Mouse (Mus musculus) kidney, postnatal 4 days (tissue): Measurements from ENCODE around the gene Ficd.

Source experiments
- DNase-seq, 2 experiments: peaks; one replicate each; pipeline ENCODE4 v3.0.0; 2021; ENCODE audit warnings: mixed read lengths in 2 of 2

Ficd gene

DNA sequence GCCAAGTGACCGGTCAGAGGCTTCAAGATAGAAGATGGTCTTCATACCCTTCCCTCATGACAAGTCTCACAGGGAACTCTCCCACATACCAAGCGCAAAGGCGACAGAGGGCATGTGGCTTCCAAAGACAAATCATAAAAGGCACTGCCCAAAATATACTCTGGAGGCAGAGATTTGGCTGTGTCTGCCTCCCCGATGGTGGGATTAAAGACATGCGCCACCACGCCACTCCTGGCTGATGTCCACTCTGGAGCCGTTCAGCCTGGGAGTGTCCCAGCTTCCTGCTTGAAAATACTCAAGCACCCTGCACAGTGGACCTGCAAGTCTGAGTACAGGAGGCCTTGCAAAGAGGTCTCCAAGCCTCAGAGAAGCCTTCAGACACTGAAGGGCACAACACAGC is 4.4 kb upstream of the Ficd start:
- DNase-seq, result no peak

- DNase-seq, result peak; percentile 80
Observed at GRCm38 (mm10) chr5:113732182-113732581, 3.4 kb upstream of the Ficd start.

GRCm38 (mm10) chr5:113734376-113734775 is 1.2 kb upstream of the Ficd start:
- peak; percentile 24 to 46 for DNase-seq

GRCm38 (mm10) chr5:113735023-113735344 is 619 bp upstream of the Ficd start:
- DNase-seq, result no peak

DNA sequence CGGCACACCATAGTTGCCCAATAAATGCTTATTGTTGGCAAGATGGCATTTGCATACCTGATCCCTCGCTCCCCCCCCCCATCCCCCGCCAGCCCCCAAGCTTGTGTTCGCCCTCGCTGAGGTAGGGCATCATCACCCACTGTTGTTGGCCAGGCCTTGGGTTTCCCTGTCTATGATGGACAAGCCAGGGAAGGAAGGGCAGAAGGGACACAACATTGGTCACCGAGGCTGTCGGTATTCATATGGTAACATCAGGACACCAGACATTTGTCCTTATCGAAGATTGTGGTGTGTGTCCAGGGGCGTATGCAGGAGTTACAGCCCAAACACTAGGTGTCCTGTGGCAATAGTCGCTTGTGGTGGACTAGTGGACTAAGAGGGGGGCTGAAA is 505 bp downstream of the Ficd start:
- no peak for DNase-seq

GRCm38 (mm10) chr5:113736522-113737164 is 1.0 kb downstream of the Ficd start:
- DNase-seq, result peak in 1 of 2 experiments; percentile 28

DNA sequence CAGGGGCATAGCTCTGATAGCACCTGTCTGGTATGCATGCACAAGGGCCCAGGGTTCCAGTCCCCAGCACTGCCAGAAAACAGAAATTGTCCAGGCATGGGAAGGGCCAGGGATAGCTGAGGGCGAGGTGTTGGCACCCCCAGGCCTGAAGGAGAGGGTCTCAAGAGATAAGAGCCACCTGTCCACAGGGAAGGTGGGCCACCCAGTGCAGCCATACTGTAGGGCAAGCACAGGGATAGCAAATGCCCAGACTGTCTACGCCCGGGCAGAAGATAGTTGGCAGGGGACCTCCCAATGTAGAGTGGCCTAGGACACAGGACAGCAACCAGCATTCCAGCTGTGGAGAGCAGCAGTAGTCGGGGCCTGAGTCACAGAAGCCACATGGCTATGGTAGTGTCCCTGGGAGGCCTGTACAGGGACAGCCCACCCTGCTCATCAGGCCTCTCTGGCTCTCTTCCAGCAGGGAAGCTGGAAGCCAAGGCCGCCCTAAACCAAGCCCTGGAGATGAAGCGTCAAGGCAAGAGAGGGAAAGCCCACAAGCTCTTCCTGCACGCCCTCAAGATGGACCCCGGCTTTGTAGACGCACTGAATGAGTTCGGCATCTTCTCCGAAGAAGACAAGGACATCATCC is 2.1 kb downstream of the Ficd start:
- no peak for DNase-seq

DNA sequence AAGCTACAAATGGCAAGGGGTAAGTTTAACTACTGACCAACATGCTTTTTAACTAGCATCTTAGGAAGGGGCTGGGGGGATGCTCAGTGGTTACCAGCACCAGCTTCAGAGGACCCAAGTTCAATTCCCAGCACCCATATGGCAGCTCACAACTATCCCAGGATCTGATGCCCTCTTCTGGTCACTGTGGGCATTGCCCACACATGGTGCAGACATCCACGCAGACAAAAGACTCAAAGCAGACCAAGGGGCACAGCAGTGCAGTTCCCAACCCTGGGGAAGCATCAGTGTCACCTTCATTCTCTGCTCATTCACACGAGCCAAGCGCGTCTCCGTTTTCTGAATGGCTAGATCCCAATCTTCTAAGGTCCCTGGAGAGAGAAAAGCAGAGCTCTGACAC is 12.0 kb downstream of the Ficd start:
- DNase-seq, result no peak

- DNase-seq, result no peak
Observed at GRCm38 (mm10) chr5:113748556-113749331, 13.1 kb downstream of the Ficd start.

DNA sequence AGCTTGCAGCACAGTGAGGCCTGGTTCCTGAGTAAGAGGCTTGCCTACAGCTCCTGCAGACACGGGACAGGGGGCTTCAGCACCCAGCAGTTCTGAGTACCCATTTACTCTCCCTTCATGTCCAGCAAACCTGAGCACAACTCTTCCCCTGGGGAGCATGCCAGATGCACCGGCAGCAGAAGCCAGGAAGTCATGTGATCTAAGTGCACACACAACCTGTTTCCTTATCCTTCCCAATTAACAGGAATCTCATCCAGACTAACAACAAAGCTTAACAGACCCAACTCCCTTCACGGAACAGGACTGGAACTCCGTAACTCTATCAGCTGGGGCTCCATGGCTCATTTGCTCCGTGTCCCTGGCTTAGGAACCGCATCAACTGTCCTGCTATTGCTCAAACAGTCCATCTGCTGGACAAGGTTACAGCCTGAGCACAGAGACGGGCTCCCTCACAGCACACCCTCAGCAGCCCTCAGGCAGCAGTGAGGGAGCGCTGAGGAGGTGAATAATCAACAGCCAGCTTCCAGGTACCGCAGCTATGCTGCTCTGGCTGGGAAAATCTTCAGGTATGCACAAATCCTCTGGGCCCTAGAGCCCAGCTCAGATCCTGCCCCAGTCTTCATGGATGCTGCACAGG is 16.0 kb downstream of the Ficd start:
- DNase-seq, result no peak

DNA sequence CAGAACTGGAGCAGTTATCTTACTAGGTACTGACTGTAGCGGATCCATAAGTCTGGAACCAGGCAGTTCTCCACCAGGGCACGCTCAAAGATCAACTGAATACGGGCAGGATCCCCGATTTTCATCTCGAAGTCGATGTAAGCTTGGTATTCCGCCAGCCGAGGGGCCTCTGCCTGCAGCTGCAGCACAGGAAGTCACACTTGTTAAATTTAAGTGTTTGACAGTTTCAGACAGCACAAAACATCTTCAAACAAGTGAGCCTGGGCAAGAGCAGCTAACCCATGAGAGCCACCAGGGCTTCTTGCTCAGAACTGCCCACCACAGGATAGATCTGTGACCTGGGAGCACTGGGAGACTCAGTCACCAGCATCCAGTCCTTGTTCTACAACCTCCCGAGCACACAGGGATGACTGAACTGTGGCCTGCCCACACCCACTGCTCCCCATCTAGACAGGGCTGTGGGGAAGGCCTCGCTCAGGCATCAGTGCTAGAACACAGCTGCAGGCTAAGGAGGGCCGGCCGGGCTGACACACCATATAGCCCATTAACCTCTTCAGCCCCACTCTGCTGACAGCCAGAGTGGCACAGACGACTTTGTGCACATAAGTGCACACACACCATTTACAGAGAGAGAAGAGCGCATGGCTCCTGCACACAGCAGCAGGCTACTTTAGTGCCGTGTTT is 19.9 kb downstream of the Ficd start:
- DNase-seq, result no peak

- DNase-seq, result no peak
Observed at GRCm38 (mm10) chr5:113761585-113761984, 26.0 kb downstream of the Ficd start.

DNA sequence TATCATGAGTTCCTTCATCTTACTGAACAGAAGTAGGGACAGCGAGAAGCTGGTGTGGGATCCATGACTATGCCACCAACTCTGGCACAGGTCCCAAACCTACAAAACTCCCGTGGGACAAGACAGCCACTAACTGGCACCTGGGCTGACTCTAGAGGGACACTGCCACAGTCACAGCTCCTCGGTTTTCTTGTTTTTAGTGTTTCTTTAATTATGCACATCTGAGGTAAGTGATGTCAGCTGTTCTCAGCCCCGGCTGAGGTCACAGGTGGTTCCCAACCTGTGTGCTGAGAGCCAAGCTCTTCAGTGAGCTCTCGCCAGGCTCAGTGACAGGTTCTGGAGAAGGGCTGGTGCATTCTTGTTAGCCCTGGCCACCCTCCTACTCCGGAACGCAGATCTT is 28.8 kb downstream of the Ficd start:
- no peak for DNase-seq

DNA sequence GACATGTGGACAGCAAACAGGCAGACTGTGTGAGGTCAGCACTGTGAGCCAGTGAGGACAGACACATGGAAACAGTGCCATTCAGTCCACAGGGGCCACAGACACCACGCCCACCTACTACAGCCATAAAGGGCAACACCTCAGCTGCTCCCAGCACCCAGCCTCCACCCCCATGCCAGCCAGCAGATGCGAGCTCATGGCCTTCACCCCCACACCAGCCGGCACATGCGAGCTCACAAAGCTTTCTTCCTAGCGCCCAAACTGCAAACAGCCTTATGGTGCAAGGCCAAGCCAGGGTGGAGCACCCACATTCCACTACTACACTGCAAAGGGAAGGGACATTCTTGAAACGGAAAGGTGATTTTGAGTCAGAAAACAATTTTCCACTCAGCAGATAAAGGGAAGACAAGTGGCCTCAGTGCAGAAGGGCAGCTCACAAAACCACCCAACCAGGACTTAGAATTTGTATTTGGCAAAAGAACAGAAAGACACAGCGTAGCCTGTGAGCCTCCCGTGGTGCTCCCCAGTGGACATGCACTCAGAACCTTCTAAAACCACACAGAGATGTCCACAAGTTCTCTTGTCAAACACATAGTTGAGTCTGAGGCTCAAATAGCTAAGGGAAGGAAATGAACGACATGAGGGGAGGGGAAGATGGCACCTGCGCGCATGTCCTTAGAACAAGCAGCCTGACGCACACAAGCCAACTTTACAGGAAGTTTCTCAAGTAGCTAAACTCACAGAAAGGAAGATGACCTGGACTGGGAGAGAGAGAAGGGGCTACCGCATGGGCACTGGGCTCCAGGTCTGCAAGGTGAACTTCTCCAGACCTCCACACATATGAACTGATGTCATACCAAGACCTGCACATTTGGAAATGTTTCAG is 30.3 kb downstream of the Ficd start:
- no peak for DNase-seq

- DNase-seq, result no peak
Observed at GRCm38 (mm10) chr5:113768806-113769205, 33.2 kb downstream of the Ficd start.

DNA sequence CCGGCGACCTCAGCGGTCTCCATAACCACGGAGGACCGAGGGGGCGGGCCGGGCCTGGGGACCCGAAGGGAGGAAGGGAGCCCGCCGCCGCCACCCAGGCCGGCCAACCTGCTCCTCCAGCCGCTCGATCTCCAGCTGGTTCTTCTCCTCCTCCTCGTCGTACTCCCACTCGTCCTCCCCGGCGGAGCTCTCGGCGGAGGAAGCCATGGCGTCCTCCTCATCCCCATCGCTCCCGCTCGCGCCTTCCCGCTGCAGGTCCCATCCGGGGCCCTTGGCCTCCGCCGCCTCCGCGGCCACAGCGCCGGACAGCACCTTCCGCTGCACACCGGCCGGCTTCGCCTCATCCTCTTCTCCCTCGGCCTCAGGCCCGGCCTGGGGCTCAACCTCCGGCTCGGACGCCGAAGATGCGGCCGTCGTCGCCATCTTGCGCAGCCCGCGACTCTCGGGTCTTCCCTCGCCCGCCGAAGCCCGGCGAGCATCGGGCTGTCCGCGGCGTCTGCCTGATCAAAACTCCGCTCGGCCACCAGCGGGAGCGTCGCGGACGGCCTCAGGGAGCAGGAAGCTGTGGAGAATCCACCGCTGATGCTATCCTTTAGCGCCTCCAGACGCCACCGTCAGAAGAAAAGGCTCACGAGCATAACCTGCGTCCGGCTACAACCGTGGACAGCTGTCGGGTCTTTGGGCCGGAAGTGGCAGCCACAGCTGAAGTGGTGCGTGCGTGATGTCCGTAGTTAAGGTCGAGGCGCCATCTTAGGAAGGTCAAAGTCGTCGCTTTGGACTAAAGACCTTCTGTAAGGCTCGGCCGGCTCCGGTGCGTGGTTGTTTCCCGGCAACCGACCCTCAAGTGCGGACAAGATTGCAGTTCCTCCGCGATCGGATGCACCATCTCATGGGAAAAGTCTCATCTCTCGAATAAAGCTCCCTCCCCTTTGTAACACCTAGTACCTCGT is 35.9 kb downstream of the Ficd start:
- DNase-seq, result peak; percentile 87 to 93

DNA sequence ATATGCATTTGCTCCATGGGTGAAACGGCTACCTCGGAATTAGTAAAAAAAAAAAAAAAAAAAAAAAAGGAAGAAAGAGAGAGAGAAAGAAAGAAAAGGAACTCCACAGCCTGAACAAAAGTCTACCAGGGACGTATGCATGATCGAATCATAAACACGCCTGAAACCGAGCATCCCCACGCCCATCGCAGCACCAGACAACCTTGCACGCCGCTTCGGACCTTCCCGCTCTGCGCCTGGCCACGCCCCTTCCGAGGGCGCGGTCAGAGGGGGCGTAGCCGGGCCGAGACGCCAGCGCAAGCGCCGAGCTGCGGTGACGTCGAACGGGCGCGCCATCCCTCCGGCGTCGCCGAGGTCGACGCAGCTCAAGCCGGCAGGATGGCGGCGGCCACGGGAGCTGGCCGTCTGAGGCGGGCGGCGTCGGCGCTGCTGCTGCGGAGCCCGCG is 36.9 kb downstream of the Ficd start, which contains the start of the genes Sart3 and Iscu:
TSS of gene Sart3 (minus strand) at position 61 of the 446 bp plus-strand sequence.
TSS of gene Iscu (plus strand) at position 299 of the 446 bp plus-strand sequence.
- DNase-seq, result peak; percentile 97

- no peak for DNase-seq
Observed at GRCm38 (mm10) chr5:113772905-113773519, 37.4 kb downstream of the Ficd start.

- DNase-seq, result peak; percentile 94 to 95
Observed at GRCm38 (mm10) chr5:113773664-113774063, 38.1 kb downstream of the Ficd start.

- no peak for DNase-seq
Observed at GRCm38 (mm10) chr5:113775585-113775984, 40.0 kb downstream of the Ficd start.
